Mouse (Mus musculus) intestine, embryonic 14.5 days (tissue): ENCODE measurements around the gene Pde6h. TPM values are rescaled to one million over a fixed set of nuclear protein-coding genes. Genes with fewer than 3 reads are reported as not detected.

Source experiments
- ATAC-seq: fragments of 200-750 bp; cut with Nextera tagmentation; replicated peaks from 2 replicates; pipeline ENCODE4 v1.8.0; 2017; ENCODE audit warnings: low read depth, moderate number of reproducible peaks, moderate TSS enrichment, moderate library complexity; ENCODE audit not compliant: low FRiP score, low TSS enrichment
- DNase-seq: peaks from one replicate; pipeline ENCODE4 v3.0.0-alpha.2; 2018; ENCODE audit warnings: low spot score
- H3K27ac ChIP-seq: fragments of 300-500 bp; sonication (generic); 2 replicates; pipeline ENCODE4 v1.5.1; 2014; ENCODE audit warnings: low read depth, mild to moderate bottlenecking, control low read depth
- H3K27me3 ChIP-seq: fragments of 300-500 bp; sonication (generic); replicated peaks from 2 replicates; pipeline ENCODE4 v1.6.1; 2014; ENCODE audit warnings: low read length, control low read depth; ENCODE audit not compliant: control insufficient read depth, insufficient read depth
- H3K36me3 ChIP-seq: fragments of 300-500 bp; sonication (generic); 2 replicates; pipeline ENCODE4 v1.6.1; 2014; ENCODE audit warnings: low read length, control low read depth; ENCODE audit not compliant: control insufficient read depth, insufficient read depth
- H3K4me1 ChIP-seq: fragments of 300-500 bp; sonication (generic); replicated peaks from 2 replicates; pipeline ENCODE4 v1.6.1; 2014; ENCODE audit warnings: low read length, control low read depth, mixed read lengths; ENCODE audit not compliant: control insufficient read depth, insufficient read depth
- H3K4me2 ChIP-seq: fragments of 300-500 bp; sonication (generic); 2 replicates; pipeline ENCODE4 v1.6.1; 2014; ENCODE audit warnings: low read length
- H3K4me3 ChIP-seq: fragments of 300-500 bp; sonication (generic); 2 replicates; pipeline ENCODE4 v1.5.1; 2014; ENCODE audit warnings: low read depth, low read length, control low read depth, mixed read lengths
- H3K9ac ChIP-seq: fragments of 300-500 bp; sonication (generic); 2 replicates; pipeline ENCODE4 v1.6.1; 2014; ENCODE audit warnings: mild to moderate bottlenecking, low read length
- H3K9me3 ChIP-seq: fragments of 300-500 bp; sonication (generic); 2 replicates; pipeline ENCODE4 v1.6.1; 2016; ENCODE audit warnings: low read length, control low read depth; ENCODE audit not compliant: control insufficient read depth
- WGBS: fragments of 180-500 bp; shearing (Covaris S2); extraction: QIAGEN DNeasy Blood & Tissue Kit; methylation state at CpG from one replicate; pipeline ENCODE4 v1.1.7; 2014; 5-methylcytosine and 5-hydroxymethylcytosine counted together
- polyA plus RNA-seq: library from polyadenylated mRNA; unstranded; fragments of >200 nt; fragmentation: Nextera tagmentation; extraction: Ambion mirVana; gene quantifications from 2 replicates; pipeline ENCODE4 v1.2.1, GENCODE M21; 2014

The Pde6h gene
- polyA plus RNA-seq, 1 experiment from 2014 or later: not detected

DNA sequence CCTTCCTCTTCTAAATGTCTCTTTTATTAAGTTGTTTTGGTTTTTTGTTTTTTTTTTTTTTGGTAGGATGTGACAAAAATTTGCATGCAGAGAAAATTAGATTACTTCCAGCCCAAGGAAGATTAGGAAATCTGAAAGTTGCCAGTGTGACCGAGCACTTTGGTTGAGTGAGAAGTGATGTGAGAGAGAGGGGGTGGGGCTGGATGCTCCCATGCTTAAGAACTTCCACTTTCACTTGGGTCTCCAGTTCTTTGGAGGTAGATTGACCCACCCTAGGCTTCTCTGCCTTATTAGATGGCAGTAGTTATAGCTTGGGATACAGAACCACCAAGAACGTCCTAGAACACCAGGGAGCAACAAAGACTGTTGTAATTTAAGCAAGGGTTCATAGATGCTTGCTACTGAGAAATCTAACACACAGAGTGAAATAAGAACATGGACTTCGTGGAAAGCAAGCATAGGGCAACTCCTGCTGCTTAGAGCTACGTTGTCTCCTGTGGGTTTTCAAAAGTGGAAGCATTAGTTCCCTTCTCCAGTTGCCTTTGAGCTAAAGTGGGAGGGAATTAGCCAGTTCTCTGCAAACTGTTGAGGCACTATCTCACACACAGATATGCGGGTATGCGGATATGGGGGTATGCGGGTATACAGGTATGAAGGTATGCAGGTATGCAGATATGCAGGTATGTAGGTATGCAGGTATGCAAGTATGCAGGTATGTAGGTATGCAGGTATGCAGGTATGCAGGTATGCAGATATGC lies 93.8 kb downstream of the Pde6h start:
- no peaks in the 10 kb centered on the region for H3K9me3 ChIP-seq
- no peak overlapping the region for H3K4me2 ChIP-seq
- H3K4me3 ChIP-seq: no peak overlapping the region
- no peaks in the 10 kb centered on the region for H3K27me3 ChIP-seq
- no peak overlapping the region for H3K27ac ChIP-seq
- no peaks in the 10 kb centered on the region; the same call in 1 of the 2 replicates for H3K4me1 ChIP-seq
- ATAC-seq (no peak), DNase-seq (no peak)
- no peak overlapping the region for H3K9ac ChIP-seq
- H3K36me3 ChIP-seq: no peaks in the 10 kb centered on the region
- 84% methylated on average over 7 of the region's 7 CpGs for WGBS

Other genes starting within 250 kb of the Pde6h start
- 62.1 and 63.7 TPM in 2 replicates for gene Gucy2c, start 142.1 kb upstream of the Pde6h start, polyA plus RNA-seq
- 1.3 and 2.2 TPM in 2 replicates for gene Hist4h4, start 119.4 kb upstream of the Pde6h start, polyA plus RNA-seq
- gene H2afj, start 115.6 kb upstream of the Pde6h start, polyA plus RNA-seq: 152 and 182 TPM in 2 replicates
- 1.1 and 1.7 TPM in 2 replicates for gene BC049715, start 96.2 kb upstream of the Pde6h start, polyA plus RNA-seq
- gene Wbp11, start 95.6 kb upstream of the Pde6h start, polyA plus RNA-seq: 113 TPM in 2 replicates
- 3.7 and 4.0 TPM in 2 replicates for gene Smco3, start 88.4 kb upstream of the Pde6h start, polyA plus RNA-seq
- gene Art4, start 66.1 kb upstream of the Pde6h start, polyA plus RNA-seq: 2.0 and 3.5 TPM in 2 replicates
- 101 and 117 TPM in 2 replicates for gene Mgp, start 48.0 kb upstream of the Pde6h start, polyA plus RNA-seq
- gene Erp27, start 1.7 kb upstream of the Pde6h start, polyA plus RNA-seq: 1.1 and 6.0 TPM in 2 replicates
- 57.9 and 60.1 TPM in 2 replicates for gene Arhgdib, start 18.1 kb downstream of the Pde6h start, polyA plus RNA-seq
- gene Rerg, start 246.7 kb downstream of the Pde6h start, polyA plus RNA-seq: 25.3 and 28.8 TPM in 2 replicates